ENCODE assay signal across 14 mouse cellular contexts in the genomic region with DNA sequence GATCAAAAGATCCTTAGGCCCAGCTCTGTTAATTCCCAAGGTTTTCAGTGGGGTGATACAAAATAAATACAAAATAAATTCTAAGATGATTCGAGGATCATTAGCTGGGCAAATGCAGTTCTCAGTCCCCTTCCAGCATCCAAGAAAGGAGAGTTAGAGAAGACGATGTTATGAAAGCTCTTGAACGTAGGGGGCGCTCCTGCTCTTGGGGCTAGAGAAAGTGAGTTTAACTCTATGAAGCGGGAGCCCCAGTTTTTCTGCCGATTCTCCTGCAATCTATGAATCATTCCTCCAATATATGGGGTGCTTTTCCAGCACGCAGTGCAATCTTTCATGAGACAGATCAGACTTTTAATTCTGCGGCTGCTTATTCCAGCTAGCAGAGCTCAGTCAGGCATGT.
DNase-seq lines count a peak whose midpoint lies in the region; ATAC-seq lines count a peak whose summit lies in the region.
"Had no signal": no experiment of that assay in that cellular context is flagged by ENCODE, and none has a peak within 500 bp of the region (broad histone marks: within the 10 kb centered on the region; RNA-seq: fewer than 3 reads in every experiment).

No protein-coding gene starts in this region.

- peak; percentile 4 for DNase-seq in cerebellum, adult 9-10 months
- no peak for DNase-seq in cerebellum, postnatal 4 days (ENCODE audit: low spot score in 2 of 2)
- DNase-seq in kidney, postnatal 4 days: peak; percentile 7 to 9
- peak; percentile 5 for DNase-seq in testis, postnatal 14 days (ENCODE audit: low spot score)
- DNase-seq in testis, postnatal 10 days (ENCODE audit: low spot score): no peak
- peak; percentile 74 for DNase-seq in thymus, postnatal 4 days
- DNase-seq in lung, adult 18-20 months: no peak
- DNase-seq: cerebellum, adult 9-11 months; heart, postnatal 36 days; kidney, adult 18-20 months; lung, postnatal 14 days had no signal

- 62% methylated on average over 8 of the region's 8 CpGs for WGBS in kidney, embryonic 15.5 days

- no peaks in the 10 kb centered on the region for H3K9me3 ChIP-seq in kidney, embryonic 15.5 days (replicated peaks)
- H3K9me3 ChIP-seq: limb, embryonic 15.5 days had no signal

- H3K27me3 ChIP-seq in kidney, embryonic 15.5 days: no peaks in the 10 kb centered on the region
- H3K27me3 ChIP-seq: limb, embryonic 15.5 days had no signal

- ATAC-seq in kidney, embryonic 15.5 days (replicated peaks; ENCODE audit: low FRiP score): no peak

- no peak overlapping the region for H3K4me3 ChIP-seq in kidney, embryonic 15.5 days (replicated peaks)
- H3K4me3 ChIP-seq: erythroblast, embryonic 14.5 days; limb, embryonic 15.5 days had no signal

- no peak overlapping the region for H3K4me2 ChIP-seq in kidney, embryonic 15.5 days
- H3K4me2 ChIP-seq: limb, embryonic 15.5 days had no signal

- H3K27ac ChIP-seq in kidney, embryonic 15.5 days: no peak overlapping the region
- H3K27ac ChIP-seq: limb, embryonic 15.5 days had no signal

- H3K9ac ChIP-seq in kidney, embryonic 15.5 days: no peak overlapping the region
- H3K9ac ChIP-seq: limb, embryonic 15.5 days had no signal

- no peaks in the 10 kb centered on the region for H3K36me3 ChIP-seq in kidney, embryonic 15.5 days
- H3K36me3 ChIP-seq: limb, embryonic 15.5 days had no signal

- no peaks in the 10 kb centered on the region for H3K4me1 ChIP-seq in kidney, embryonic 15.5 days
- H3K4me1 ChIP-seq: limb, embryonic 15.5 days had no signal

Comparison
In these comparisons a context has a peak if more than half of its experiments do, and no peak if none do; other contexts are left out.
1. DNase-seq: peak in cerebellum, adult 9-10 months (single experiment), kidney, postnatal 4 days (2 of 2), testis, postnatal 14 days (single experiment) and thymus, postnatal 4 days (single experiment); none in cerebellum, postnatal 4 days (0 of 2), testis, postnatal 10 days (single experiment) and lung, adult 18-20 months (0 of 2).